Mouse (Mus musculus) adrenal gland, postnatal 4 days (tissue): ENCODE data around the gene Pafah1b1. TPM values are rescaled to one million over a fixed set of nuclear protein-coding genes. Genes with fewer than 3 reads are reported as not detected.

Experiments
- DNase-seq, 2 experiments: peaks; one replicate each; pipeline ENCODE4 v3.0.0; 2021 to 2022; ENCODE audit warnings: low spot score in 2 of 2, mixed read lengths in 2 of 2
- total RNA-seq, 2 experiments: library from RNA; stranded (reverse); gene quantifications; 2 replicates each; pipeline ENCODE4 v1.2.3; 2021

Gene Pafah1b1
- total RNA-seq, 2 experiments from 2014 or later = 165 to 177 TPM

DNA sequence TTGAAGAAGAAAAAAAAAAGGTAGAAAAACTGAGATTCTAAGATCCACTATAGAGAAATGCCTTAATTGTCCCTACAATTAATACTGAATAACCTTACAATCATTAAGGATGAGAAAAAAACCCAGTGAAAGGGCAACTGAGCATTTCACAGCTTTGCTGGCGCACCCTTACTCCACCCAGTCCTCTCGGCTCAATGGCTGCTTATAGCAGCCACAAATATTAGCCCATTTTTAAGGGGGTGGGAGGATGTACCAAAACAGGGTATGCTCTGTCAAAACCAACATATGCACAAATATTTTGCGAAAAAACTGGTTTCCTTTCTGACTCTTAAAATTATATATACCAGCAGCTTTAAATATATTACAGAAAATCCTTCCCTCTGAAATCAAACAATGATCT lies 2.5 kb downstream of the Pafah1b1 start:
- no peak for DNase-seq

DNA sequence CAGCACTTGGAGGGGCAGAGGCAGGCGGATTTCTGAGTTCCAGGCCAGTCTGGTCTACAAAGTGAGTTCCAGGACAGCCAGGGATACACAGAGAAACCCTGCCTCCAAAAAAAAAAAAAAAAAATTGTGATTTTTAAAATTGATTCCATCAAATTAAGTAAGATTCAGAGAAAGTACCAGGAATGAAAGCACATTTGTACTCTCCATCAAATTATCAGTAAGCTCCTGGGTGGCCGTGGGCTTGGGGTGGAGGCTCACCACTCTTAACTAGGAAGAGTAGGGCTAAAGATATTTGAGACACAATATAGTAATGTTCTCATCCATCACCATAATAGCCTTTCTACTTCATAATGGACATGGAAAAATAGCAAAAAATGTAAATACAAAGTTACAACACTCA lies 3.3 kb downstream of the Pafah1b1 start:
- DNase-seq = no peak

DNA sequence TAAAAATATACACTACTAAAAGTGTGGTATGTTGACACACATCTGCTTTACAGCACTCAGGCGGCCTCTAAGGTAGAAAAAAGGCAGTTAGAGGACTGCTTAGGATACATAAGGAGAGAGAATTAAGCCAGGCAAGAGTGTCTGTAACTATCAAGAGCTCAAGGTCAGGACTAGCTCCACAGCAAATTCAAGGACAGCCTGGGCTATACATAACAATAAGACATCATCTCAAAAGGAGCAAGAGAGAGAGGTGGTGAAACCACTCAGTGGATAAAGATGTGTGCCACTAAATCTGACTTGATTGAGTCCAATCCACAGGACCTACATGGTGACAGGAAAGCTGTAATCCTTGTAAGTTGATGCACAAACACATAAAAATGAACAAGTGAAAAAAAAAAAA lies 3.8 kb downstream of the Pafah1b1 start:
- no peak for DNase-seq

DNA sequence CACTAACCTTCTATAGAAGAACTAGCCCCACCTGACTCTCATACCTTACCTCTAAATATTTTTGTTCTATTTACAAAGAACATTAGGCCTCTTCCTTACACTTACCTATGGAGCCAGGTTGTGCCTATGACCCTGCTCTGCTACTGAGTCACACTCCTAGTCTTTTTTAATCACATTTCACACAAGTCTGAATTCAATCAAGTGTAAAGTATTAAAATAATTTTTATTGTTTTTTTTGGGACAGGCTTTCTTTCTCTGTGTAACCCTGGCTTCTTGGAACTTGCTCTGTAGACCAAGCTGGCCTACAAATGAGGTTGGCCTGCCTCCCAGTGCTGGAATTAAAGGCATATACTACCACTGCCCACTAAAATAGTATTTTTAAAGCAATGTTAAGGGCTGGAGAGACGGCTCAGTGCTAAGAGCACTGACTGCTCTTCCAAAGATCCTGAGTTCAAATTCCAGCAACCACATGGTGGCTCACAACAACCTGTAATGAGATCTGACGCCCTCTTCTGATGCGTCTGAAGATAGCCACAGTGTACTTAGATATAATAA lies 8.4 kb downstream of the Pafah1b1 start:
- no peak for DNase-seq

DNA sequence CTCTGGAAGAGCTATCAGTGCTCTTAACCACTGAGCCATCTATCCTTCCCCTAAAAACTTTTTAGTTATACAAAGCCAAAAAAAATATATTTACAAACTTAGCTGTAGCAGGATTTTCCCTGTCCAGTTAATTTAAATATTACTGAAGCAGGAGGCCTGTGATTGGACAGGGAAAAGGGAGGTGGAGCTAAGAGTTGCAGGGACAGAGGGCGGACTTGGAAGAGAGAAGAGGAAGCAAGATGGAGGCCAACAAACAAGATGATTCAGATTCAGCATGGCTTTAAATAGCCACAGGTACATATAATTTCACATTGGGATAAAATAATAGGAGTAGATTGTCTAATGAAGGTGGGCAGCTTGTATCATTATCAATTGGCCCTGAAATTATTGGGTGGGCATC lies 13.8 kb downstream of the Pafah1b1 start:
- DNase-seq = no peak

DNA sequence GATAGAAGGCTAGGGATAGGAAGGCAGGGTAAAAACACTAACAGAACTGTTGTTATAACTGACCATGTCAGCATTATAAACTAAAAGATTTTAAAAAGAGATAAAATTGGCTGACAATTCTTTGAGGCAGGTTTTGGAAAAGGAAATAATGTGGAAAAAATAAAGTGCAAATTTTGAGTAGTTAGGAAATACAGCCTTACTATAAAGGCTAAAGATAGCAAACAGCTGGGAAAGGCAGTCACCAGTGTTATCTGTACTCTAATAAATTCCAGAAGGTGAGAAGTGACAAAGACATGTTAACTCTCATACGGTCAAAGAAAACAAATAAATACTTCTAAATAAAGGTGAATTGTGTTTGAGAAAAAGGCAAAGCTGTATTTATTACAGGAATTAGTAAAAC lies 15.7 kb downstream of the Pafah1b1 start:
- DNase-seq = no peak

DNA sequence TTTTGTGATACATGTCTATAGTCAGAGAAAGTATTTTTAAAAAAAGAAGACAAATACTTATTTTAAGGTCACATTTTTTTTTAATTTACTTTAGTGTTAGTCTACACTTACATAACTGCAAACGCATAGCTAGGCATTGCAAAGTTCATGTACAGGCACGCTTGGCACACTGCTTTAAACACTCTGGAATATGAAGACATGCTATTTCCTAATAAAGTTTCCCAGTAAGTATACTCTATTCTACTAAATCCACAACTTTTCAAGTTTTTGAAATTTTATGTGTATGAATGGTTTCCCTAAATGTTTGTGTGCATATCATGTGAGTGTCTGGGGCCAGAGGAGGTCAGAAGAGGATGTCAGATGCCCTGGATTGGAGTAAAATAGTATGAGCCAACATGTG lies 20.4 kb downstream of the Pafah1b1 start:
- DNase-seq = no peak

DNA sequence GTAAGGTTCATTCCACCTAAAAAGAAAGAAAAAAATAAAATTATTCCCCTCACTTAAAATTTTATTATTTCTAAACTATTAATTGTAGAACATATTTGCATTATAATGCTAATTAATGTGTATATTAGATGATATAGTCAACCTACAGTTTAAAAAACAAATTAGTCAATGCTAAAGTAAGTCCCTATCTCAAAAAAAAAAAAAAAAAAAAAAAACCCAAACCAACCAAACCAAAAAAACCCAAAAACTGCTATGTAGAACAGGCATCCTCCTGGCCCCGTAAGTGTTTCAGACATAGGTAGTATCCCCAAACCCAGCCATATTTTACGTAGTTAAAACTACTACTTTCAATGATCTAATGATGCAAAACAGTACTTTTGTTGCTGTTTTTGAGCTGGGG lies 25.0 kb downstream of the Pafah1b1 start:
- no peak for DNase-seq

DNA sequence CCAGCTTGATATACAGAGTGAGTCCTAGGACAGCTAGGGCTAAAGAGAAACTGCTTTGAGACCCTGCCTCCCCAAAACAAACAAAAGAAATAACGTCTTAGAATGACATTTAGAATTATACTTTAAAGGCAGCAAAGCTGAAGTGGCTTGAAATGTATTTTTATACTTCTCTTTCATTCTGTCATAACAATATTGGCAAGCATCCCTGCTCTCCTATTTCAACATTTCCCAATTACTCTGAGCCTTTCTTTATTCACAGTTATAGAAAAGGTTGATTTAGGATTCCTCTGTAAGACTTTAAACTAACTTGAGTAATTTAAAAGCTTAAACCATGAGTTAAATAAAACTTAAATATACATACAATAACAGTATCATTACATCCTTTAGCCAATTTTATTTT lies 32.3 kb downstream of the Pafah1b1 start:
- DNase-seq = no peak

DNA sequence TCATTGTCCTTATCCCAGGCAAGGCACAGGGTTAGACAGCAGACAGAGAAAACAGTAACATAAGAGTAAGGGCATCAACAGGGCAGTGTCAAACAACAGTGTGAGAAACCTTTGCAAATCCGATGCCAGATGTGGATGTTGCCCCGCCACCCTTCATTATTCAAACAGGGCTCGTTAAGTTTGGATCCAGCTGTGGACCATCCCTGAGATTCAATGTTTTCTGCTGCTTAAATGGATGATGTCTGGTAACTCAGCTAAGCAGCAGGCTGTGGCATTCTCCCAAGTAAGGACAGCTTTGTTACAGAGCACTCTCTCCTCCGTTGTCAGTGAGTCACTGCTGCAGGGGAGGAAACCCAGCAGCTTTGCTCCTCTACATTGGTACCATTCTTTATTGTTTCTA lies 49.3 kb downstream of the Pafah1b1 start:
- DNase-seq = no peak

DNA sequence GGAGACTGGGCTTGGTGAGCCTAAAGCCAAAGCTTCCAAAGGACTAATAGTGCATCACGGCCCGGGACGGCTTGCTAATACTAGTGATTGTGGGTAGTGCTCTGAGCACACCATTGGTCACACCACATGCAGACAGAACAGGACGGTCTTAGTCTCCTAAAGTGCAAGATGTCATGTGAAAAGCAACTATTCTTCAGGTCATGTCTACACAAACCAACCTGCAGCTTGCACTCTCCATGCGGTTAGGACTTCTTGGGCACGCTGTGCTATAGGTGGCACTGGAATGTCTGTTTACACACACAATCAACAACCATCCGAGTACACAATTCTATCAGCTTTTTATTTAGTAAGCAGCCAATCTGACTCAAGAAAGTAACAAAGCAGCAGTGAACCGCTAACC lies 49.8 kb downstream of the Pafah1b1 start:
- DNase-seq = no peak

DNA sequence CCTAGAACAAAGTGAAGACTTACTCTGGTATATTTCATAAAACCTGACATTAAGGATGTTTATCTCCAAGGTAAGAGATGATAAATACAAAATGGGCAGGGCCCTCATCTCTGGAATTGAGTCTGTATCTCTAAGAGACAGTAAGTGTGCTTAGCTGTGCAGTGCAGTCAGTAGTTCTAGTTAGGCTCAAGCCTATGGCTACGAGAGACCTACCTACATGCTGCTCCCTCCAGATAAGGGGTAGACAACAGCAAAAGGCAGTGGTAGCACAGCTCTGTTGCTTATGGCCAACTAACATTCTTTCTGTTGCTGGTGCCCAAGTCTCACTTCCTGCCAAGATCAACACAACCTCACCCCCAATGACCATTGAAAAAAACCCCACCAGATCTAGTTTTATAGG lies 50.9 kb downstream of the Pafah1b1 start:
- DNase-seq = no peak

DNA sequence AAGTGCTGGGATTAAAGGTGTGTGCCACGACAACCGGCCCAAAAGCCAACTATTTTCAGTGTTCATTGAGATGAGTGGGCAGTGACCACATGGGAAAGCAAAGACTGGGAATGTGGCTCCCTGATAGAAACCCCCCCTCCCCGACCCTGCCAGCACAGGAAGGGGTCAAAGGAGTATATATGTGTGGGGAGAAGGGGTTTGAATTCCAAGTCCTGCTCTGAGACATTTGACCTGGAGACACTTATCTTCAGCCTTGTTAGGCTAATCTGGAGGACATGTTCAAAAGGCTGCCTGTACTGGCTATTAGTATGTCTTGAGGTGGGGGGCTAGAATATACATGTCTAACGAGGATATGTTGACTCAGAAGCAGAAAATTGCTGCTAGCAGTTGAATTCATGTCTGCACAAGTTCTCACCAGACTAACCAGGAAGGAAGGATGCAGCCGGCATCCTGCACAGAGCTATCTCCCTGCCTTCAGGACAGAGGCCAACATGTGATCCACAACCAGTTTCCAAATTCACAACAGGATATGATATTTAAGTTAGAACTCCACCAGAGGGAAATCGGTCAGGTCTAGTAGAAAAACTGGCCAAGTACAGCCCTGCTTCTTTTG lies 51.5 kb downstream of the Pafah1b1 start:
- no peak for DNase-seq

DNA sequence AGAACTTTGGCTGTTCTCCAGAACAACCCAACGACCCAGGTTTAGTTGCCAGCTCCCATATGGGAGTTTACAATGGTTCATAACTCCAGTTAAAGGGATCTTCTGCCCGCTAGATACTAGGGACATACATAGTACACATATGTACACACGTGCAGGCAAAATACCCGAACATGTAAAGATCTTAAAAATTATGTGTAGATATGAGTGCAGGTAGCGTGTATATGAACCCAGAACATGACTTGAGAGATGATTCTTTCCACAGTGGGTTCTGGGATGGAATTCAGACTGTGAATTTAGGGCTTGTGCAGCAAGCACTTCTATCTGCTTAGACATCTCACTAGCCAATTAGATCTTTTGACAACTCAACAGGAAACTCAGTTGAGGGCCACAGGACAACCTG lies 52.6 kb downstream of the Pafah1b1 start:
- no peak for DNase-seq

DNA sequence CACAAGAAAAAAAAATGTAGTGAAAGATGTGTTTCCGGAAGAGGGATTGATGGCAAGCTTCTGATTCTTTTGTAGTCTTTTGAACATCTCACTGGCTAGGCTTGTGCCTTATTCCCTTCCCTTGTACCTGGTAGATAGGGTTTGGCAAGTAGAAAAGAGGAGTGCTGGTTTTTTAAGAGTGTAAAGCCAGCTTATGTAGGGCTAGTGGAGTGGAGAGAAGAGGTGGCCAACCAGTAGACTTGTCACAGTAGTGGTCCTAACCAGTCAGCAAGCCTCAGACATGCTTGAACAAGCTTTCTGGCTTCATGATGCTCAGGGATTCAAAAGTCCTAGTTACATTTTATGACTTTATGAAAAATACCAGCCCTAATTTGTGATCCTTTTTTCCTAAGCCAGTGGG lies 53.5 kb downstream of the Pafah1b1 start:
- no peak for DNase-seq

DNA sequence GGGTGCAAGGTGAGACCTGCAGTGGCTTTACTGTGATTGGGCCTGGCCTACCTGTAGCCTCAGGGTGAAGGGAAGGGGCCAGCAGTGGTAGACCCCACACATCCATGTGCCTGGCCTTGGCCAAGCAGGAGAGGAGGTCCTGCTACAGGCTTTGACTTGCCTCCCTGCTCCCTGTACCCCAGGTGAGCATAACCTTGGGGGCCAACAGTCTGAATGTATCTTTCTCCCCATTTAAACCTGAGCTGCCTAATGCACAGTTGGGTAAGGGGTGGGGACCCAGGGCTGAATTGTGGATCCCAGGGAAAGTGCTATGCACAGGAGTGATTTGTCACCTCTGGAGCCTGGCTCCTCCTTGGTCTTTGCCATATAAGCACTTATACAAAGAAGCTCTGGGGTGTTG lies 54.3 kb downstream of the Pafah1b1 start:
- no peak for DNase-seq

DNA sequence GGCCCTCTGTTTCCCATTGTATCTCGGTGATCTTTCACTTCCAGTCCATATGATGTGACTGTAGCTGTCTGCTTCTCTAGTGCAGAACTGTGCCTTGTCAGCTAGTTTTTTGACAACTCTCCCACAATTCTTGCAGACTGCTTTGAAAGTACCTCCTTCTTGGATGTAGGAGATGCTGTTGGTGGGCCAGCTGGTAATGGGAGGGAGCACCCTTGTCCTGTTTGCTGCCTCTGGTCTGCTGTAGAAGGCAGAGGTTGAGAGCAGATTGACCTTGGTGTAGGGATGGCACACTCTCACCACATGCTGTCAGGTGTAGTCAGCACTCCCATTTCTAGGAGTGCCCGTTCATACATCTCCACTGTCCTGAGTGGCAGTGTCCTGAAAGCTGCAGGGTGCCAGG lies 55.5 kb downstream of the Pafah1b1 start:
- no peak for DNase-seq

DNA sequence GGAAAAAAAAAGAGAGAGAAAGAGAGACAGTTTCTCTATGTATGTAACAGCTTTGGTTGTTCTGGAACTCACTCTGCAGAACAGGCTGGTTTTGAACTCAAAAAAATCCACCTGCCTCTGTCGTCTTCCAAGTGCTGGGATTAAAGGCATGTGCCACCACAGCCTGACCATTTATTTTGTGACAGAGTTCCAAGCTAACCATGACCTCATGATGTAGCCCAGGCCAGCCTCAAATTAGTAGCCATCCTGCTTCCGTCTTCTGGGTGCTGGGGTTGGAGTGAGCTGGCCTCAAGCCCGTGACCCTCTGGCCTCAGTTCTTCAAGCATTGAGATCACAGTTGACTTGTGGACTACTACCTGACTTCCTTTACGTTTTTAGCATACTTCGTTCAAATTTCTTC lies 56.0 kb downstream of the Pafah1b1 start:
- no peak for DNase-seq

DNA sequence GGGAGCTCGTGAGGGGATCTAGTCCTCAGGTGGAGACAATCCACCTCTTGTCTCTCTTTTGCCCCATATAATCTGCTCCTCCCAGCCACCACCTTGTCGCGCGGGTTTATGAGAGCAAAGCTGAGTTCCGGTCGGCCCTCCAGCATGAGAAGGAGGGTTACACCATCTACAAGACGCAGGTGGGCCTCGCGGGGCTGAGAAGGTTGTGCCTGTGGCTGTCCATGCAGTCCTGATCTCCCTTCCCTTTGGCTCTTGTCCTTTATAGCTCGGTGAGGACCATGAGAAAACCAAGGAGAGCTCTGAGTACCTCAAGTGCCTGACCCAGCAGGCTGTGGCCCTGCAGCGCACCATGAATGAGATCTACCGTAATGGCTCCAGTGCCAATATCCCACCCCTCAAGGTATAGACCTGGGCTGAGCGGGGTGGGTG lies 56.9 kb downstream of the Pafah1b1 start:
- no peak for DNase-seq

DNA sequence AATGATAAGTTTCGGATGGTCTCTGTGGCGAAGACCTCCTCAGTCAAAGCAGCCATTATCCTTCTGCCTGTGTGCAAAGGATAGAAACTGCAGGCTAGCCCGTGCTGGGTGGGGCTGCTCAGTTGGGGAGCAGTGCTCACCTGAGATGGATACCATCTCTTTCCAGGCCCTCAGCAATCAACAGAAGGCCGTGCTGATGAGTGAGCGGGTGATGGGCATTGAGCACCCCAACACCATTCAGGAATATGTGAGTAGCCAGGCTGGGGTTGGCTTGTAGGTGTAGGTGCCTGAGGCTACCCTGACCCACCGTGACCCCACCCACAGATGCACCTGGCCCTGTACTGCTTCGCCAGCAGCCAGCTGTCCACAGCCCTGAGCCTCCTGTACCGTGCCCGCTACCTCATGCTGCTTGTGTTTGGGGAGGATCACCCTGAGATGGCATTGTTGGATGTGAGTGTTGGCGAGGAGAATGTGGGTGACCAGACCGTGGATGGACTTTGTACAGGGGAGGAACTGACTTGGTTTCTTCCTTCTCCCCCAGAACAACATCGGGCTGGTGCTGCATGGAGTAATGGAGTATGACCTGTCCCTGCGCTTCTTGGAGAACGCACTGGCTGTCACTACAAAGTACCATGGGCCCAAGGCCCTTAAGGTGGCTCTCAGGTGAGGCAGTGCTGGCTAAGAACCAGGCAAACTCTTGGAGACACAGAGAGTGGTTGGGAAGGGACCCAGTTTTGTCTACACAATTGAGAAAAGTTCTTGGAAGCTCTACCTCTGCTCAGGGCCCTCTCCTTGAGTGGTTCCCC lies 57.5 kb downstream of the Pafah1b1 start:
- DNase-seq = no peak

DNA sequence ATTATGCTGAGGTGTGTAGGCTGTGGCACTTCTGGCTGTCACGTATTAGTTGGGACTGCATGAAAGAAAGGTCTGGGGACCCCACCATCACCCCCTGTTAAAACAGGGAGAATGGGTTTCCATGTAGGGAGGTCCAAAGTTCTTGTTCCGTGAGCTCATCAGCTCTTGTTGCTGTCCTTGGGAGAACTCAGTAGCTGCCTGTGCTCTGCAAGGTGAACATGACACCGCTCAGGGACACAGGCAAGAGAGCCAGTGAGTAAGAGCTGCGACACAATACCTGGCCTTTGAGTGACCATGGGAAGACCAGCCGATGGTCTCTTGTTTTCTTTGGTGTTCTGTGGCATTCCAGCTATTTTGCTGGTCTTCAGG lies 58.2 kb downstream of the Pafah1b1 start:
- no peak for DNase-seq

DNA sequence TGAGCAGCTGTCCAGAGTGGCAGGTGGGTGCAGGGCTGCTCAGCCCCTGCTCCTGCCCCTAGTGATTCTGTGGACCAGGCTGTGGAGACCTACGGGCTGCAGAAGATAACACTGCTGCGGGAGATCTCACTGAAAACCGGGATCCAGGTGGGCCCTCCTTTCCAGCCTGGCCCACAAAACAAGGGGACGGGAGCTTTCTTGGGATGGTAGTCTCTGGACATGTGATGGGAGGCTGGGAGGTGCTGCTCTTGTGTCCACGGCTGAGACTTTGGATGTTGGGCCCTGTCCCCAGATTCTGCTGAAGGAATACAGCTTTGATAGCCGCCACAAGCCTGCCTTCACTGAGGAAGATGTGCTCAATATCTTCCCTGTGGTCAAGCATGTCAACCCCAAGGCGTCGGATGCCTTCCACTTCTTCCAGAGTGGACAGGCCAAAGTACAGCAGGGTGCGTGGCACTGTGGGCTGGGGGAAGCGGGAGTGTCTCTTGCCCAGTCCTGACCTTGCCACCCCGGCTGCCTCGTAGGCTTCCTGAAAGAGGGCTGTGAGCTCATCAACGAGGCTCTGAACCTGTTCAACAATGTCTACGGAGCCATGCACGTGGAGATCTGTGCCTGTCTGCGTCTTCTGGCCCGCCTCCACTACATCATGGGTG lies 58.7 kb downstream of the Pafah1b1 start:
- no peak for DNase-seq
